Mouse (Mus musculus) midbrain, embryonic 12.5 days (tissue): ENCODE measurements around the gene Tm6sf1. TPM values are rescaled to one million over a fixed set of nuclear protein-coding genes. Genes with fewer than 3 reads are reported as not detected.
"Not testable (repeated sequence)": the region's sequence is repeated elsewhere in the genome, so short reads cannot be mapped to it uniquely, and the experiment has no call there.

Experiments used
- ATAC-seq: fragments of 200-750 bp; cut with Nextera tagmentation; 2 replicates; pipeline ENCODE4 v1.8.0; 2017; ENCODE audit warnings: low read depth, moderate TSS enrichment, moderate library complexity; ENCODE audit not compliant: low FRiP score
- H3K27ac ChIP-seq: fragments of 300-500 bp; sonication (generic); replicated peaks from 2 replicates; pipeline ENCODE4 v1.5.1; 2016; ENCODE audit warnings: mild to moderate bottlenecking
- H3K27me3 ChIP-seq: fragments of 300-500 bp; sonication (generic); 2 replicates; pipeline ENCODE4 v1.6.1; 2016; ENCODE audit warnings: mild to moderate bottlenecking
- H3K36me3 ChIP-seq: fragments of 300-500 bp; sonication (generic); 2 replicates; pipeline ENCODE4 v1.6.1; 2016
- H3K4me1 ChIP-seq: fragments of 300-500 bp; sonication (generic); 2 replicates; pipeline ENCODE4 v1.6.1; 2016
- H3K4me2 ChIP-seq: fragments of 300-500 bp; sonication (generic); replicated peaks from 2 replicates; pipeline ENCODE4 v1.6.1; 2016; ENCODE audit warnings: mild to moderate bottlenecking, moderate library complexity
- H3K4me3 ChIP-seq: fragments of 300-500 bp; sonication (generic); 2 replicates; pipeline ENCODE4 v1.5.1; 2016; ENCODE audit warnings: mild to moderate bottlenecking
- H3K9ac ChIP-seq: fragments of 300-500 bp; sonication (generic); replicated peaks from 2 replicates; pipeline ENCODE4 v1.6.1; 2016; ENCODE audit warnings: mild to moderate bottlenecking, moderate library complexity
- H3K9me3 ChIP-seq: fragments of 300-500 bp; sonication (generic); 2 replicates; pipeline ENCODE4 v1.6.1; 2016; ENCODE audit warnings: mild to moderate bottlenecking
- WGBS: fragments of 180-500 bp; shearing (Covaris S2); methylation state at CpG from one replicate; pipeline ENCODE4 v1.1.7; 2016; 5-methylcytosine and 5-hydroxymethylcytosine counted together
- polyA plus RNA-seq: library from polyadenylated mRNA; unstranded; fragments of >200 nt; fragmentation: Nextera tagmentation; extraction: Ambion mirVana; gene quantifications from 2 replicates; pipeline ENCODE4 v1.2.1, GENCODE M21; 2016

The Tm6sf1 gene
- polyA plus RNA-seq: 10.5 and 13.5 TPM in 2 replicates

DNA sequence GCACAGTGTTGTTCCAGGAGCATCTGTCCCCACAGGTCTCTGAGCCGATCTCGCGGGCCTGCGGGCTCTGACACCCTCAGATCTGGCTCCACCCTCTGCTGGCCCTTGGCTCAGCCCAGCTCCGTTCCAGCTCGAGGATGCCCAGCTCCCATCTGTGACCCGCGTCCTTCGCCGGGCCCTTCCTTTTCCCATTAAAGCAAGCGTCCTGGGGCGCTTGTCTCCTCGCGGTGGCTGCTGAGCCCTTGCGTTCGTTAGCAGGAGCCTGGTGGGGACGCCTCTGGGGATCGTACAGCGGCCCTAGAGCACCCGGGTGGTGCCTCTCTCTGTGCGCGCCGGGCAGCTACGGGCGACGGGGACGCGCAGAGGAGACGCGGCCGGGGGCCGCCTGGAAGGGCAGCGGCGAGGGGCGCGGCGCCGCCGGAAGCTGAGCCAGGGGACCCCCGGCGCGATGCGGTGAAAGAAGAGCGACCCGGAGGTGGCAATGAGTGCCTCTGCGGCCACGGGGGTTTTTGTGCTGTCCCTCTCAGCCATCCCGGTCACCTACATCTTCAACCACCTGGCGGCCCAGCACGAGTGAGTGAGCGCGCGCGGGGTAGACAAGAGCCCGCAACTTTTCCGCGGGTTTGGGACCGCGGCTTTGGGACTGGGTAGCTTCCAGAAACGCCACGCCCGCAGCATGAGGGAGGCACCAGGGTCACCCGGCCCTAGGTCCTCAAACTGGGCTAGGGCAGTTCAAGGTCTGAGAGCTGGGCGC is at the start of gene Tm6sf1:
Tm6sf1 (plus strand) TSS at position 34 of the 754 bp plus-strand sequence.
- peak within 1 kb of the TSS; percentile 97 for H3K4me2 ChIP-seq
- under 1% methylated on average over 64 of the region's 64 CpGs for WGBS
- H3K9ac ChIP-seq: peak within 1 kb of the TSS; percentile 69
- H3K36me3 ChIP-seq: no peaks in the 10 kb centered on the region
- H3K27me3 ChIP-seq: peaks cover 52% of the 10 kb centered on the region
- H3K27ac ChIP-seq: no peak within 1 kb of the TSS
- peak within 1 kb of the TSS; percentile 61 for H3K4me3 ChIP-seq
- H3K4me1 ChIP-seq: peaks cover 21% of the 10 kb centered on the region
- H3K9me3 ChIP-seq: no peaks in the 10 kb centered on the region
- ATAC-seq: peak; percentile 79

DNA sequence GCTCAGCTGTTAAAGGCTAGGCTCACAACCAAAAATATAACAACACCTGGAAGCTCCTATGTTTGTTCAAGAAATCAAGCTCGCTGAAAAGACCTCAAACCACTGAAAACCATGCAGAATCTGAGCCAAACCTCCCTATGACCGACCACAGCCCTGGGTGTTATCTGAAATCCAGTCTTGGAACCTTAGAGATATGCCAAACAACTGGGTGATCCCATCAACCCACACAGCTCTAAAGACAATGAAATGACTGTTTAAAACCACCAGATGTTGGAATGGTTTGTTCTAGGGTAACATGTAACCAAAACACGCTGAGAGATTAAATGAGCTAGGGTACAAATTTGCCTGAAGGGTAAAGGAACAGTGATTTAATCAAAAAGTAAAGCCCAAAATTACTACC is 33.9 kb upstream of the Tm6sf1 start:
- Histone ChIP-seq H3K4me3 (no peak overlapping the region), H3K36me3 (no peaks in the 10 kb centered on the region), H3K4me1 (peaks cover 29% of the 10 kb centered on the region), H3K9ac (no peak overlapping the region), H3K27ac (no peak overlapping the region), H3K9me3 (no peaks in the 10 kb centered on the region), H3K4me2 (no peak overlapping the region), H3K27me3 (no peaks in the 10 kb centered on the region)
- WGBS: 89% methylated on average over 3 of the region's 3 CpGs
- ATAC-seq: no peak

DNA sequence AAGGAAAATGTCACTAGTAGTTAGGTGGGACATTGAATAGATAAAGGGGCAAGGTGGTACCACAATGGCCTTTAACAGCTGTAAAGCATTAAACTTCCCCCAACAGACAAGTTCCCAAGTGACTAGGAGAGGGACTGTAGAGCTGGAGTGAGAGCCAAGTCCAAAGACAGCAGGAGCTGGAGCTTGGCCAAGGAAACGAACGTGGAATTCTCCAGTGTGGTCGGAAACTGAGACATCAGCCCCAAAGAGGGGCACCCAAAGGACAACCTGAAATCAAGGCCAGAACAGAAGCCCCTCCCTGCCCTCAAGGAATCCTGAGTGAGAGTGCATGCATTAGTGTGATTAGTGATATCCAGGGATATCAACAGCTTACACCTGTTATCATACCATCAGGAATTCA is 33.4 kb upstream of the Tm6sf1 start:
- Histone ChIP-seq H3K27ac (no peak overlapping the region), H3K27me3 (no peaks in the 10 kb centered on the region), H3K36me3 (no peaks in the 10 kb centered on the region), H3K4me1 (peaks cover 32% of the 10 kb centered on the region), H3K4me2 (0 out of 2 replicates have a peak overlapping the region, but pooled peaks have one; percentile 13), H3K9me3 (no peaks in the 10 kb centered on the region), H3K9ac (0 out of 2 replicates have a peak overlapping the region, but pooled peaks have one; percentile 11), H3K4me3 (no peak overlapping the region)
- WGBS: 73% methylated on average over 3 of the region's 3 CpGs
- ATAC-seq: no peak

DNA sequence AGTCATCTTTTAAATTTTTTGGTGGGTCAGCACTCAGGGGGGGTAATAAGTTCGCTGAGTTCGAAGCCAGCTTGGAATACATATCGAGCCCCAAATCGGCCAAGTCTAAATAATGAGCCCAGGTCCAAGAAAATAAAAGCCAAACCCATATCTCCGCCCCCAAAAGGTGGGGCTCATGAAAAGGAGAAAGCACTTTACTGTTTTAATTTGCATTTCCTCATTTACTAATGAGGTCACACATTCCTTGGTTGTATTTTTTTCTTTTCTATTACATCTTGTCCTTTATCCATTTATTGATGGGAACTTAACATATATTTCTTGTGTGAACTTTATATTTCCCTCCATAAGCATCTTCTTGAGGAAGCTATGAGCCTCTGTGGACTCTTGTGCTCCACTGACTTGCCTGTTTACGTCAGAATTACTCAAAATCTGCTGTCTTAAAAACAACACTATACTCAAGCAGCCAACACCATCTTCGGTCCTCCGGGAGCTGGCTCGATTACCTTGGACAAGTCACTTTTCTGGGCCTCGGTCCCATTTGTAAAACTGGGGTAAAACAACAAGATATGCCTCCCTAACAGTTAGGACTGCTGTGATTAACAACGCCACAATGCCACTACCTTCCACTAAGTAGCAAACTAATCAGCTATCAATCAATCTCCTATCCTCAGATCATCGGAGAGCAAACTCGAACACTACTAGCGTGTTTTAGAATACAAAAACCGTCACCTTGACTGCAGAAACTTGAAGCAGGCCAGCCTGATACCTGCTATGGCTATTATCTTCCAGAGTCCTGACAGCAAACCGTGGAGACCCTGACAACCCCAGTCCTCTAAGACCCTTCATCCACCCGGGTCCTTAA is 30.8 kb upstream of the Tm6sf1 start:
- no peaks in the 10 kb centered on the region for H3K36me3 ChIP-seq
- peak; percentile 8; the same call in 1 of the 2 replicates for ATAC-seq

DNA sequence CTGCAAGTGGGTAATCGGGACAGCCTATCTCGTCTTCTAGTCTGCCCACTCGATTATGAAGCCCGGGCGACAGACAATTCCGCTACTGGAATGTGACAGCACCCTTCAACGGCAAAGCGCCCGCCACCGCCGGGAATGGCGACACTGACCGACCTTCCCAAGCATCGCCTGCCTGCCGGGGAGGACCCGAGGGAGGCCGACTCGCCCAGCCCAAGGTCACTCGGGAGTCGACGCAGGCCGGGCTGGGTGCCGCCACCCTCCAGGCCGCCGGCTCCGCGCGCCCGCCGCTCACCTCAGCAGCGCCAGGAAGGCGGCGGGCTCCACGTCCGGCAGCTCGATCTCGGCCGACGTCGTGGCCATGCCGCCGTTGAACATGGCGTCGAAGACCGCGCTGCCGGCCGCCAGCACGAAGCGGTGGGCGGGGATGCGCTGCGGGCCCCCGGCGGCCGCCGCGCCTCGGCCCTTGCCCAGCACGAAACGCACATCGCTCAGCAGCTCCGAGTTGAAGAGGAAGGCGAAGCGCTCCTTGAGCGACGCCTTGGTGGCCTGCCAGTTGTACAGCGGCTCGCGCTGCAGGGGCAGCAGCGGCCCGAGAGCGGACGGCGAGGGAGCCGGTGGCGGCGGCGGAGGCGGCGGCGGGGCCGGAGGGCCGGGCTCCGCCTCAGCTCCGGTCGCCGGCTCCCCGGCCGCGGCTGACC is 30.0 kb upstream of the Tm6sf1 start:
- Histone ChIP-seq H3K27ac (peak overlapping the region; percentile 98), H3K9ac (peak overlapping the region; percentile 90), H3K36me3 (no peaks in the 10 kb centered on the region), H3K4me1 (peaks cover 32% of the 10 kb centered on the region), H3K9me3 (no peaks in the 10 kb centered on the region), H3K4me3 (peak overlapping the region; percentile 86), H3K27me3 (no peaks in the 10 kb centered on the region), H3K4me2 (peak overlapping the region; percentile 75)
- WGBS: 1% methylated on average over 78 of the region's 91 CpGs
- ATAC-seq: peak; percentile 77

More for the DNA sequence above, 30.8 kb upstream of the Tm6sf1 start:
- WGBS: 30% methylated on average over 17 of the region's 17 CpGs
- Histone ChIP-seq H3K27ac (peak overlapping the region; percentile 98), H3K9ac (peak overlapping the region; percentile 90), H3K27me3 (no peaks in the 10 kb centered on the region), H3K4me2 (peak overlapping the region; percentile 75), H3K4me3 (peak overlapping the region; percentile 86), H3K9me3 (no peaks in the 10 kb centered on the region), H3K4me1 (peaks cover 32% of the 10 kb centered on the region)

DNA sequence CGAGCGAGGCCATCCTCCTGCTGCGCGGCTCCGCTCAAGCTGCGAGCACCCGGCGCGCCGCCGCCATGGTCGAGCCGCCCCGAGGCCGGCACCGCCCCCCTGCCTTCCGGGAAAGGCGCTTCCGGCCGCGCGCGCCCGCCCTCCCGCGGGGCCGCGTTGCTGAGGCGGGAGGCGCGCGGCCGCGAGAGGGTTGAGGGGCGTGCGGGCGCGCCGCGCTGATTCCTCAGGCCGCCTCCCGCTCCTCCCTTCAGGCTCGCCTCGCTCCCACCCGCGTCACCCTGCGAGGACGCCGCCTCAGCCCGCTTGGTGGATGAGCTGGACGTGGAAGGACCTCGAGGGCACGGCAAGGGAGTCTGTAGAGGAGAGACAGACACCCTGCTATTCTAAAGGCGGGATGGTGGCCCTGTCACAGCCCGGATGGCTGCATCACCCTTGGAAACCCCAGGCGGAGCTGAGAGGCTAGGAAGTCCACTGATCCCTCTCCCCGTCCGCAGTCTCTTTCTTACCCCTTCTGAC is 29.4 kb upstream of the Tm6sf1 start, which contains the start of gene Btbd1:
Btbd1 (minus strand) TSS at position 53 of the 516 bp plus-strand sequence.
- Histone ChIP-seq H3K9ac (peak within 1 kb of the TSS; percentile 90), H3K4me2 (peak within 1 kb of the TSS; percentile 75), H3K4me3 (peak within 1 kb of the TSS; percentile 86), H3K27ac (peak within 1 kb of the TSS; percentile 98), H3K27me3 (no peaks in the 10 kb centered on the region), H3K9me3 (no peaks in the 10 kb centered on the region), H3K36me3 (no peaks in the 10 kb centered on the region), H3K4me1 (peaks cover 32% of the 10 kb centered on the region)
- 0% methylated on average over 44 of the region's 58 CpGs for WGBS
- ATAC-seq: peak; percentile 92

DNA sequence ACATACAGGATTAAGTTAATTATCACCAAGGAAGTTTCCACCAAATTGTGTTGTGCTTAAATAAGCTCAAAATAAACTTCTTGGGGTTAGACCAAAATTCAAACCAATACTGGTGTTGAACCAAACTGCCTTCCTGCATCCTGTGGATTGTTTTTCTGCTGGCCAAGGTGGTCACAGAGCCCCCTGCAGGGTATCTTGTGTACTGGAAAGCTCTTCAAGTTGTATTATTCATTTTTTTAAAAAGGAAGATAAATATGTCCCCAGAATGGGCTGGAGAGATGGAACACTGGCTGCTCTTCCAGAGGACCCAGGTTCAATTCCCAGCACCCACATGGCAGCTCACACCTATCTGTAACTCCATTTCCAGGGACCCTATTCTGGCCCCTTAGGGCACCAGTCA is 24.0 kb upstream of the Tm6sf1 start:
- Histone ChIP-seq H3K9ac (no peak overlapping the region), H3K27ac (no peak overlapping the region), H3K4me1 (peaks cover 4% of the 10 kb centered on the region), H3K4me2 (no peak overlapping the region), H3K36me3 (no peaks in the 10 kb centered on the region), H3K27me3 (no peaks in the 10 kb centered on the region), H3K9me3 (no peaks in the 10 kb centered on the region), H3K4me3 (no peak overlapping the region)
- no peak for ATAC-seq

DNA sequence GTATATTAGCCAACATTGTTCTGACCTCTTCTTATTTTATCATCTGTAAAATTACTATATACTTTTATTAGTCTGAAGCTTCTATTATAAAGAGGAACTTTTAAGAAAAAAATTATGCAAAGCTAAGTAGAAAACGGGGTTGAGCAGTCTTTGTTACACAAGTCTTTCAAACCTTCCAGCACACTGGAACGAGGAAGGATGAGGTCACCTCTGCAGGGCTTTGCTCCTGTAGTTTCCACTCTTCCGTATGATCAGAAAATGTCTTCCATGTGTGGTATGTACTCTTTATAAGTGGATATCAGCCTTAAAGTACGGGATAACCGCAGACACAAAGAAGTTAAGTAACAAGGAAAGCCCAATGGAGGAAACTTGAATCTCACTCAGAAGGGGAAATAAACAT is 23.4 kb upstream of the Tm6sf1 start:
- H3K9me3 ChIP-seq: no peaks in the 10 kb centered on the region
- WGBS: 87% methylated on average over 5 of the region's 5 CpGs
- H3K36me3 ChIP-seq: no peaks in the 10 kb centered on the region
- no peak overlapping the region for H3K9ac ChIP-seq
- H3K27me3 ChIP-seq: no peaks in the 10 kb centered on the region
- H3K4me1 ChIP-seq: no peaks in the 10 kb centered on the region
- ATAC-seq: no peak
- H3K4me2 ChIP-seq: no peak overlapping the region
- H3K27ac ChIP-seq: no peak overlapping the region
- H3K4me3 ChIP-seq: no peak overlapping the region

DNA sequence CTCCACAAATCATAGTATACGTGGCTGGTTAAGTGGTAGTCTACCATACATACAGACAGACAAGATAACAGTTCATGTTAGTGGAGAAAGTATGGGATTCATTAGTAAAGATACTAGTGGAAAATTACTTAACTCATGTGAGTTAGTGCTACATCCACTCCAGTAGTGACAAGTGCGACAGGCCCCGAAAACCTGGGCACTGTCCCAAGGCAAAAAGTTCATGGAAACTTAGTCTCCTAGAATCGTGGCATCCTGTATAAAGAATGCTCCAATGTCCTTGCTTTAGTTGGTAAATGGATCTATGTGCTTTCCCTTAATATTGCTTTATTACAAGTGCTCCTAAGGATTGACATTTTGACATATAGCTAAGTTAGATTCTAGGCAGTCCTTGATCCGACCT is 21.0 kb upstream of the Tm6sf1 start:
- not testable (repeated sequence) for H3K36me3 ChIP-seq, H3K27me3 ChIP-seq, H3K4me3 ChIP-seq, ATAC-seq, H3K4me1 ChIP-seq, H3K9me3 ChIP-seq, H3K4me2 ChIP-seq, H3K9ac ChIP-seq, H3K27ac ChIP-seq
- 89% methylated on average over 5 of the region's 5 CpGs for WGBS

DNA sequence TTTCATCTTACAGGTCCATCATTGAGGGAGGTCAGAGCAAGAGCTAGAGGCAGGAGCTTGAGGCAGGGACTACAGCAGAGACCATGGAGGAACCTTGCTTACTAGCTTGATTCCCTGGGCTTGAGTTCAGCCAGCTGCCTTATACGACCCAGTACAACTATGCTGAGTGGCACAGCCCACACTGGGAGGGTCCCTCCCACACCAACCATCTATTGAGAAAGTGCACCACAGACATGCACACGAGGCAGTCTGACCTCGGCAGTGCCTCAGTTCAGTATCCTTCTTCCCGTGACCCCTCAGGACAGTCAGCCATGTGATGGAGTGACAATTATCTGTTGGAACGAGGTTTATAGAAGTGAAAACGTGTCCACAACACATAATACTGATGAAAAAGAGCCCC is 19.1 kb upstream of the Tm6sf1 start:
- no peaks in the 10 kb centered on the region for H3K9me3 ChIP-seq
- H3K27ac ChIP-seq: no peak overlapping the region
- WGBS: 75% methylated on average over 6 of the region's 6 CpGs
- no peak overlapping the region for H3K4me3 ChIP-seq
- ATAC-seq: no peak
- no peak overlapping the region for H3K9ac ChIP-seq
- no peaks in the 10 kb centered on the region for H3K4me1 ChIP-seq
- no peak overlapping the region for H3K4me2 ChIP-seq
- no peaks in the 10 kb centered on the region for H3K27me3 ChIP-seq
- H3K36me3 ChIP-seq: no peaks in the 10 kb centered on the region

DNA sequence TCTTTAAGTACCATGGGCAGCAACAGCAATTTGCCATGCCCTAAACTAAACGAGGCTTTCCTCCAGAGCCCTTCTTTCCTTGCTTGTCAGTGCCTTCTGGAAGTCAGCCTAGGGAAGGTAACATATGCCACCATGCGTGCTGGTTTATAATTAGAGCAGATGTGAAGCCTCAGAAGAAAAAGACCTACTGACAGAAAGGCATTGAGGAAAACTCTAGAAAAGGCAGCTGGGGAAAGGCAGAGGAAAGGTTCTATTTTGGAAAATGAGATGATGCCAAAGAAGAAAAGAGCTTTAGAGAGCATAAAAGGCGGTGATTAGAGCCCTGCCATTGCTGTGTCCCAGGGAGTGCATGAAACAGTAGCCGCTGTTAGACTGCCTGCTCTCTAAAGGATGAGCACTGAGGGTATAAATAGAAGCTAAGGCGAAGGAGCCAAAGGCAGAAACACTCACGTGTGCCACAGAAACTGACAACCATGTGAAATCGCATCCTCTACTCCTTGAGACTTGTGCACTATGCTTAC is 18.1 kb upstream of the Tm6sf1 start:
- no peaks in the 10 kb centered on the region for H3K9me3 ChIP-seq
- no peaks in the 10 kb centered on the region for H3K36me3 ChIP-seq
- H3K4me3 ChIP-seq: no peak overlapping the region
- no peak overlapping the region for H3K9ac ChIP-seq
- 72% methylated on average over 7 of the region's 7 CpGs for WGBS
- H3K4me2 ChIP-seq: no peak overlapping the region
- H3K4me1 ChIP-seq: no peaks in the 10 kb centered on the region
- no peaks in the 10 kb centered on the region for H3K27me3 ChIP-seq
- no peak for ATAC-seq
- H3K27ac ChIP-seq: no peak overlapping the region
